Mouse (Mus musculus) forebrain, embryonic 14.5 days (tissue): ENCODE measurements at regions not wholly inside any gene's neighbourhood (a gene's known extent, or its start where the extent isn't known, plus 50 kb on each side); places are given as distances from the start of the nearest gene placed in this dataset.

ENCODE experiments used
- ATAC-seq: fragments of 200-750 bp; cut with Nextera tagmentation; 2 replicates; pipeline ENCODE4 v1.8.0; 2017; ENCODE audit warnings: mild to moderate bottlenecking, moderate library complexity
- DNase-seq: peaks from one replicate; pipeline ENCODE4 v3.0.0-alpha.2; 2015; ENCODE audit warnings: low spot score
- H3K27ac ChIP-seq: fragments of 300-500 bp; sonication (generic); 2 replicates; pipeline ENCODE4 v1.5.1; 2014; ENCODE audit warnings: low read depth, mild to moderate bottlenecking, control low read depth, low read length, moderate library complexity
- H3K27me3 ChIP-seq: fragments of 300-500 bp; sonication (generic); replicated peaks from 2 replicates; pipeline ENCODE4 v1.6.1; 2014; ENCODE audit warnings: low read length, control low read depth, mixed read lengths; ENCODE audit not compliant: control insufficient read depth, insufficient read depth
- H3K36me3 ChIP-seq: fragments of 300-500 bp; sonication (generic); 2 replicates; pipeline ENCODE4 v1.6.1; 2014; ENCODE audit warnings: low read length, control low read depth; ENCODE audit not compliant: control insufficient read depth, insufficient read depth
- H3K4me1 ChIP-seq: fragments of 300-500 bp; sonication (generic); 2 replicates; pipeline ENCODE4 v1.6.1; 2014; ENCODE audit warnings: antibody characterized with exemption, low read length, control low read depth; ENCODE audit not compliant: control insufficient read depth, insufficient read depth
- H3K4me2 ChIP-seq: fragments of 300-500 bp; sonication (generic); 2 replicates; pipeline ENCODE4 v1.6.1; 2014; ENCODE audit warnings: mild to moderate bottlenecking, control low read depth, low read length
- H3K4me3 ChIP-seq: fragments of 300-500 bp; sonication (generic); 2 replicates; pipeline ENCODE4 v1.5.1; 2014; ENCODE audit warnings: low read depth, low read length, control low read depth
- H3K9ac ChIP-seq: fragments of 300-500 bp; sonication (generic); 2 replicates; pipeline ENCODE4 v1.6.1; 2014; ENCODE audit warnings: mild to moderate bottlenecking, low read length, control low read depth, moderate library complexity
- H3K9me3 ChIP-seq: fragments of 300-500 bp; sonication (generic); replicated peaks from 2 replicates; pipeline ENCODE4 v1.6.1; 2016; ENCODE audit warnings: low read length, control low read depth, mixed read lengths; ENCODE audit not compliant: control insufficient read depth
- WGBS: fragments of 180-500 bp; shearing (Covaris S2); extraction: QIAGEN DNeasy Blood & Tissue Kit; methylation state at CpG from one replicate; pipeline ENCODE4 v1.1.7; 2014; 5-methylcytosine and 5-hydroxymethylcytosine counted together

DNA sequence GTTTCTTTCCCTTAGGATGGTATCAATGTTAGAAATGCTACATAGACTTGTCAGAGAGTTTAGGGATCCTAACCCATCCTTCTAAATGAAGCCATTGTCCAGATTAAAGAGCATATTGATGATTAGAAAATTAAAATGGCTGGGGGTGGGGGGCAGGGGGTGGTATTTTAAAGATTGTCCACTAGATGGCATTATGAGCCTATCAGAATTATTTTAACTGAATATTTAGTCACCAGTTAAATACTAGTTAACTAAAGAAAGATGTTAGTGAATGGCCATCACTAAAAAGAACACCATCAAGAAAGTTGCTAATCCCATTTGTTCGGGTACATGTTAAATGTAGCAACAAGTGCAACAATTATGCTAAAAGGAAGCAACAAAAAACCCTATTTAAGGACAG lies 1909.6 kb upstream of the 5930422O12Rik start:
- H3K27me3 ChIP-seq = no peaks in the 10 kb centered on the region
- ATAC-seq (no peak), DNase-seq (peak; percentile 14)
- H3K36me3 ChIP-seq = no peaks in the 10 kb centered on the region
- no peak overlapping the region for H3K9ac ChIP-seq
- H3K4me1 ChIP-seq = no peaks in the 10 kb centered on the region
- no peaks in the 10 kb centered on the region for H3K9me3 ChIP-seq
- H3K4me2 ChIP-seq = no peak overlapping the region
- H3K4me3 ChIP-seq = no peak overlapping the region
- H3K27ac ChIP-seq = no peak overlapping the region
- WGBS = 50% methylated on average over 1 of the region's 1 CpGs

- Histone ChIP-seq H3K27ac (no peak overlapping the region), H3K9ac (no peak overlapping the region), H3K36me3 (no peaks in the 10 kb centered on the region), H3K27me3 (no peaks in the 10 kb centered on the region), H3K4me3 (no peak overlapping the region), H3K4me2 (no peak overlapping the region), H3K9me3 (no peaks in the 10 kb centered on the region), H3K4me1 (no peaks in the 10 kb centered on the region)
- no peak for ATAC-seq
- WGBS = 56% methylated on average over 2 of the region's 2 CpGs
- no peak for DNase-seq
Observed at GRCm38 (mm10) chr8:31520991-31521448, 1907.5 kb upstream of the 5930422O12Rik start.

DNA sequence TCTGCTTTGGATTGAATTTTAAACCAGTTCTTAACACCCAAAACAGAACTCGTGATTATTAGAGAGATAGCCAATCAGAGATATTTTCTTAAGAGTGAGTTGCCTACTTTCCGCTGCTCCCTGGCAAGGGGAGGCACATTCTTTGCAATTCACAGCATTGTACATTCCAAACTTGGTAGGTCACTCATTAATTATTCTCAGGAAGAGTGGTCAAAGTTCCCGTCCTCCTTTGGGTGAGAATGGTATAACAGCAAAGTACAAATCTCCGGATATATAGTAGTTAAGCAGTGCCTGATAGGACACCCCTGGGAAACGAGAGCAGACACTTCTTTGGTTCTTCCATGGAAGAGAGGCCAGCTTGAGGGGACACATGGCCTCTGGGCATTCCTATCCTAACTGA lies 1903.4 kb upstream of the 5930422O12Rik start:
- DNase-seq = no peak
- 74% methylated on average over 5 of the region's 5 CpGs for WGBS

GRCm38 (mm10) chr8:31539251-31539650 lies 1889.3 kb upstream of the 5930422O12Rik start:
- Histone ChIP-seq H3K27ac (no peak overlapping the region), H3K4me3 (no peak overlapping the region), H3K27me3 (no peaks in the 10 kb centered on the region), H3K9me3 (no peaks in the 10 kb centered on the region), H3K4me1 (no peaks in the 10 kb centered on the region), H3K4me2 (no peak overlapping the region), H3K36me3 (no peaks in the 10 kb centered on the region), H3K9ac (no peak overlapping the region)
- ATAC-seq (no peak), DNase-seq (no peak)
- WGBS = 92% methylated on average over 3 of the region's 3 CpGs

More for the DNA sequence above, 1903.4 kb upstream of the 5930422O12Rik start:
- H3K4me2 ChIP-seq = no peak overlapping the region
- H3K27me3 ChIP-seq = no peaks in the 10 kb centered on the region
- no peak overlapping the region for H3K4me3 ChIP-seq
- ATAC-seq = no peak
- H3K4me1 ChIP-seq = no peaks in the 10 kb centered on the region
- no peak overlapping the region for H3K9ac ChIP-seq
- H3K27ac ChIP-seq = no peak overlapping the region
- no peaks in the 10 kb centered on the region for H3K9me3 ChIP-seq
- no peaks in the 10 kb centered on the region for H3K36me3 ChIP-seq

GRCm38 (mm10) chr8:31541646-31542045 lies 1886.9 kb upstream of the 5930422O12Rik start:
- Histone ChIP-seq H3K4me1 (no peaks in the 10 kb centered on the region), H3K27ac (no peak overlapping the region), H3K9ac (no peak overlapping the region), H3K27me3 (no peaks in the 10 kb centered on the region), H3K36me3 (no peaks in the 10 kb centered on the region), H3K9me3 (no peaks in the 10 kb centered on the region), H3K4me3 (no peak overlapping the region), H3K4me2 (no peak overlapping the region)
- 70% methylated on average over 4 of the region's 4 CpGs for WGBS
- no peak for ATAC-seq
- DNase-seq = no peak

DNA sequence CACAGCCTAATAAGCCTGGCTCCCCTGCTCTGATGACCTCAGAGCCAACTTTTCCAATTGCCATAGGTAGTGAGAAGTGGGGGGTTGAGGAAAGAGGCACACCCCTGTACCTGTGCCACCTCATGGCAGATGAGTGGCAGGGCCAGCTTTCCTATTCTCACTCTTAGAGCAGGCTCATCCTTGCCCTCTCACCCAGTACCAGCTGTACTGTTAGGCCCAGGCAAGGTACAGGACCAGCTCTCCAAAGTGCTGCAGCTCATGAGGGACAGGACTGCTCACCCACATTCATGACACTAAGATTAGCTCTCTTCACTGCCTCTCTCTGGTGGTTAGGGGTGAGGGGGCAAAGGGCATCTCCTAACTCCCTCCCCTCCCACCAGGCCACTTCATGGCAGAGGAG lies 1854.4 kb upstream of the 5930422O12Rik start:
- no peaks in the 10 kb centered on the region for H3K36me3 ChIP-seq
- H3K4me2 ChIP-seq = no peak overlapping the region

GRCm38 (mm10) chr8:31576129-31576528 lies 1852.4 kb upstream of the 5930422O12Rik start:
- Histone ChIP-seq H3K4me3 (no peak overlapping the region), H3K4me1 (no peaks in the 10 kb centered on the region), H3K36me3 (no peaks in the 10 kb centered on the region), H3K27ac (no peak overlapping the region), H3K27me3 (no peaks in the 10 kb centered on the region), H3K4me2 (no peak overlapping the region), H3K9ac (no peak overlapping the region), H3K9me3 (no peaks in the 10 kb centered on the region)
- 88% methylated on average over 2 of the region's 2 CpGs for WGBS
- DNase-seq (no peak), ATAC-seq (no peak)

More for the DNA sequence above, 1854.4 kb upstream of the 5930422O12Rik start:
- no peak overlapping the region for H3K9ac ChIP-seq
- H3K27me3 ChIP-seq = no peaks in the 10 kb centered on the region
- H3K9me3 ChIP-seq = no peaks in the 10 kb centered on the region
- no peaks in the 10 kb centered on the region for H3K4me1 ChIP-seq
- no peak overlapping the region for H3K27ac ChIP-seq
- ATAC-seq (no peak), DNase-seq (no peak)
- no peak overlapping the region for H3K4me3 ChIP-seq

DNA sequence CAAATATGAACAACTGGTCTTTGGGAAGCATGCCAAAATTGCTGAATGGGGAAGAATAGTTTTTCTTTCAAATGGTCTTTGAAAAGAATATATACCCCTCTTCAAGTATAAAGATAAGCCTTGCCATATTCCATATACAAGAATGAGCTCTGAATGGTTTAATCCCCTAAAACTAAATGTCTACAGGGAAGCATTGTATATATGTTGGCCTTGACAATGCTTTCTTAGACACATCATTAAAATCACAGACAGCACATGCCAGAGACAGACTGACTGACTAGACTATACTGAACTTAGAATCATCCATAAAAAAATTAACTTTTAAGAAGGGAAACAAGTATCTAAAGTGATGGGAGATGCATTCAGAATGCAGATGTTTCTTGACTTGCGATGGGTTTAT lies 1843.8 kb upstream of the 5930422O12Rik start:
- no peak for ATAC-seq
- H3K4me1 ChIP-seq = no peaks in the 10 kb centered on the region
- no peak for DNase-seq
- H3K9ac ChIP-seq = no peak overlapping the region
- no peaks in the 10 kb centered on the region for H3K36me3 ChIP-seq
- 100% methylated on average over 1 of the region's 1 CpGs for WGBS
- no peak overlapping the region for H3K4me3 ChIP-seq
- no peak overlapping the region for H3K27ac ChIP-seq
- no peaks in the 10 kb centered on the region for H3K27me3 ChIP-seq
- H3K4me2 ChIP-seq = no peak overlapping the region
- peaks cover 6% of the 10 kb centered on the region for H3K9me3 ChIP-seq

- Histone ChIP-seq H3K9ac (no peak overlapping the region), H3K4me1 (no peaks in the 10 kb centered on the region), H3K27ac (no peak overlapping the region), H3K4me3 (no peak overlapping the region), H3K9me3 (no peaks in the 10 kb centered on the region), H3K36me3 (no peaks in the 10 kb centered on the region), H3K4me2 (no peak overlapping the region), H3K27me3 (no peaks in the 10 kb centered on the region)
- ATAC-seq (no peak), DNase-seq (peak; percentile 7)
- WGBS = 78% methylated on average over 5 of the region's 5 CpGs
Observed at GRCm38 (mm10) chr8:31599536-31599935, 1829.0 kb upstream of the 5930422O12Rik start.
